Mouse (Mus musculus) Muller cell, postnatal 12 days (primary cell): Measurements from ENCODE around the gene Irgm1.
"Not testable (repeated sequence)": the region's sequence is repeated elsewhere in the genome, so short reads cannot be mapped to it uniquely, and the experiment has no call there.

ENCODE experiments used
- DNase-seq: peaks from one replicate; pipeline ENCODE4 v3.0.0-alpha.2; 2015; ENCODE audit errors: inconsistent ontology term

The Irgm1 gene

DNA sequence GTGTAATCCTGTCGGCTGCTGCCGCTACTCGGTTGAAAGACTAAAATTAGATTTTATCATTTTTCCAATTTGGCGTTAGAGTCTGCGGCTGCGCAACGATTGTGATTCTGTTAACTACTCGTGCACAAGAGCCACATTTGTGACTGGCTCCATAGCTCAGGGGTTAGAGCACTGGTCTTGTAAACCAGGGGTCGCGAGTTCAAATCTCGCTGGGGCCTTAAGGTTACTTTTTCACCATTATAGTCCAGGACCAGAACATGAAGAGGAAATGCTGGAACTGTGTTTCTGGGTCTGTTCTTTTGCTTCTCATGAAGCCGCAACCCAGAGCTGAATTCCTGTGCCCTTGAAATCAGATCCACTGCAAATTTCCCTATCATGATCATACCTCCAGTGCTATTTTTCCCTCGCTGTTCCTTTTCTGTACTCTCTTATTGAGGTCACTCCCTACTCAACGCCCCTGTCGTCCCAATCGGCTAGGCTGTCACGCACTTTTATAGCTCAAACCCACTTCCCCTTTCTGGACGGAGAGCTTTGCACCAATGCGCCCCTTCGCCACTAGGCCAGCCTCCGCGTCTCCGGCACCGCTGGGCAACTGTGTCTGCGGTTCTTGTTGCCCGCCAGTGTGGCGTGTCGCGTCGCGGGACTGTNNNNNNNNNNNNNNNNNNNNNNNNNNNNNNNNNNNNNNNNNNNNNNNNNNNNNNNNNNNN is 17.9 kb downstream of the Irgm1 start:
- DNase-seq, result peak; percentile 92

DNA sequence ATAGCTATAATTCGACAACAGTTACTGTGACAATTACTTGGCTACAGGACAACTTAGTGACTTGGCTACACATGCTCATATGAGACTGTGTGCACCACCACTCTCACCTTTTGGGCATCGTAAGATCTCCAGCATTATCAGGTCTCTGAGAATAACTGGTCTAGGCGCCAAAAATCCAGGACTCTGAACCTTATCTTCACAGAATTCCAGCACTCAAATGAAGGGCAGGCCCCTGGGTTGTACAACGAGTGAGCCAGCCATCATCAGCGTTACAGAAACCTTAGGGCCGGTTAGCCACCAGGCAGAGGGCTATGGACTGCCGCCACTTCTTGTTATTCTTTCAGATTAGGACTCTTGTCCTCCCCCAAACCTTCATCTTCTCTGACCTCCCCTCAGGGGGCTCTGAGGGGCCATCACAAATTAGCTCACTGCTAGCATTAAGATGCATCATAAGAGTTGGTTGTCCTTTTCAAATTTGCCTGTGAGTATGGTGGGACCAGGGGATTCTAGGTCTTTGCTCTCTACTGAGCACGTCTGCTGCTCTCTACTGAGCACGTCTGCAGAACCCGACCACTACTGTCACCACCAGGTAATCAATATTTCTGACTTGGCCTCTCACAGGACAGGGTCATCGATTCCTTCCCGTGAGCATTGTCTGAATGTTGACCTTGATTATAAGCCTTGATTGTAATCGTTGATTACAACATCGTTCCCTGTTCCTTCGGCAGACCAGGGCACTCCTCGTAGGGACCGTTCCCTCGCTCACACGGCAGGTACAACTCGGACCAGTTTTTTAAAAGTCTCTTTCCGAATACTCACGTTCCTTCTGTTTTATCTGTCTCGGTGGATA is 18.6 kb downstream of the Irgm1 start:
- DNase-seq, result no peak

DNA sequence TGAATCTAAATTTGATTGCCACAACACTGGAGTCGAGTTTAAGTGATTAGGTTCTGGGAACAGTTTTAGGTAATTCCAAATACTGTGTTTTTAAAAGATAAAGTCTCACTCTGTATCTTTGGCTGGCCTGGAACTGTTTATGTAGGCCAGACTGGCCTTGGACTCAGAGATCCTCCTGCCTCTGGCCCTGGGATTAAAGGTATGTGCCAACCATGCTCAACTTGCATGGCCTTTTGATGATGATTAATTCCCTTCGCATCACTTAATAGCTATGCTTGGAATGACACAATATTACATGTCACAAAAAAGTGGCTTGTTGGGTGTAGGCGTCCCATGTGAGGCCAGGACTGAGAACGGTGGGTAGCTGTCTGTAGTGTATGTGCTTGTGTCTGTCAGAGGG is 19.3 kb downstream of the Irgm1 start:
- peak; percentile 48 for DNase-seq

DNA sequence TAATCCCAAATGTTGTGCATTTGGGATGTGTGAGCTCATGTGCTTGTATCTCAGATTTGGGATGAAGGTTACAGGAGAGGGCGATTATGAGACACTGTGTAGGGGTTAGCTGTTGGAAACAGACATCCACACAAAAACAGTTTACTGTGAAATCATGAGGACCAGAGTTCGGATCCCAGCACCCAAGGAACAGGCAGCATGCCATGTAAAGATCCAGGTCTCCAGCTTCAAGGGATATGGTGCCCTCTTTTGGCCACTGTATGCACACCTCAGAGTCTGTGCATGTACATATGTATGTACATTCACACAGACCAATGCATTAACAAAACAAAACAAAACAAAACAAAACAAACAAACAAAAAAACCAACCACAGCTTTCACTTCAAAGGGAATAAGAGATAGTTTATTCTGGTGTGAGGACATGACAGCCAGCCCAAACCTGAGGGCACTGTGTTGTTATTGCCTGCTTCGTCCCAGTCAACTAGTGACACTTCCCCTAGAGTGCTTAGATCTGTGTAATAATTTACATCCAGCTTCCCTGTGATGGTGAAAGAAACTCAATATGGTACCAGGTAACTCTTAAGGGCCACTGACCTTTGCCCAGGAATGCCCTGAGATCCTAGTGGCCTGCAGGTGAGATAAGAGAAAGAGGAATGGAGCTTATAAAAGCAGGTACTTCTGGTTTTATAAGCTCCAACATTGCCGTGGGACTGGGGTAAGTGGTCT is 20.1 kb downstream of the Irgm1 start:
- no peak for DNase-seq

DNA sequence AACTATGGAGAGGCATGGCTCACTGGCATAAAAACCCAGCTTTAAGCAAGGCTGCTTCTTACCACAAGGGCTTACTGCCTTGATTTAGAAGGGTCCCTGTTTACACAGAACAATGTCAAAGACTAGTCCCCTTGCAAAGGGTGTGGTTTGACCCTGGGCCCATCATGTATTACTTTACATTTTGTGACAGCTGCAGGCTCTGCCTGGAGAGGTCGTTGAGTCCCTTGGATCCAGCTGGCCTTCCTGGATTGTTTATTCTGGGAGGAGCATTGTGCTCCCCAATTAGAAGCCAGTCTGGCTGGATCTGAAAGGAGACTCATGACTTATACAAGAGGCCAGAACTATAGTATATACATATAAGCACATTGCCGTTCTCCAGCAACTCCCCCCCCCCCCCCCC is 21.2 kb downstream of the Irgm1 start:
- no peak for DNase-seq

DNA sequence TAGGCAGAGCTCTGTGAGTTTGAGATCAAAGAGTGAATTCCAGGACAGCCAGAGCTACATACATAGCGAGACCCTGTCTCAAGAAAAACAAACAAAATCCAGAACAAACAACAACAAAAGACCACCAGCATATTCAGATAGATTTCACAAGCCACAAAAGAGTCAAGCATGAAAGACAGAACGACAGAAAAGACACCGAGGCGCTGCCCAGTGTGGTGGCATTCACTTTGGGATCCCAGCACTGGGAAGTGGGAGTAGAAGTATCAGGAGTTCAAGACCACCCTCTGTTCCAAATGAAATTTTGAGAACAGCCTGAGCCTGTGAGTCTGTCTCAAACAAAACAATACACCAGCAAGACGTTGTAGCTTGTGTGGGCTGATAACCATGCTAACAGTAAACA is 24.6 kb downstream of the Irgm1 start:
- DNase-seq, result no peak

DNA sequence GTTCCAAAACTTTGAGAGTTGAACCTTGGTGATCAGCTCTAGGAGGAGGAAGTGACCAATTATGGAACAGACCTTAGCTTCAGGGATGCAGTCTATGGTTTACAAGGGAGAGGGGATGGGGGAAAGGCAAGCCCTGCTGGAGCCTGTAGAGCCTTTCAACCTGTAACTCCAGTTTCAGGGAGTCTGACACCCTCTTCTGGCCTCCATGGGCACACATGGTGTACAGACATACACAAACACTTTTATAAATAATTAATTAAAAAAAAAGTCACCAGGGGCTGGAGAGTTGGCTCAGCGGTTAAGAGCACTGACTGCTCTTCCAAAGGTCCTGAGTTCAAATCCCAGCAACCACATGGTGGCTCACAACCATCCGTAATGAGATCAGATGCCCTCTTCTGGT is 25.1 kb downstream of the Irgm1 start:
- not testable (repeated sequence) for DNase-seq

DNA sequence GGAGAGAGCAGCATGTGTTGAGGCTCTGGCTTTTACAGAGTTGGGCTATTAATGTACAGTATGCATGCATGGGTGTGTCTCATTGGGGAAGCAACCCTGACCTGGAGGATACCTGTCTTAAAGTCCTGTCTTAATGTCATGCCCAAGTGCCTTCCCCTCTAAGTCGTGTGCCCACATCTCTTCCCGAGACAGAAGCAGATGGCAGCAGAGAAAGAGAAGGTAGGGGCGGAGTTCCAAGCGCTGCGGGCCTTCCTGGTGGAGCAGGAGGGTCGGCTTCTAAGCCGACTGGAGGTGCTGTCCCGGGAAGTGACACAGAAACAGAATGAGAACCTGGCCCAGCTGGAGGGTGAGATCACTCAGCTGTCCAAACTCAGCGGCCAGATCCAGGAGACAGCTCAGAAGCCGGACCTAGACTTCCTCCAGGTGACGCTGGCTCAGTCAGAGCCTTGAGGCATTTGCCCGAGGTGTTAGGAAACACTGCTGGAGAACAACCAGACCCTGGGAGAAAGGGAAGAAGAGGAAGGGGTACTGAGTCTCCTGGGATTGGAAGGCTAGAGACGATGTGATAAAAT is 26.2 kb downstream of the Irgm1 start:
- no peak for DNase-seq

DNA sequence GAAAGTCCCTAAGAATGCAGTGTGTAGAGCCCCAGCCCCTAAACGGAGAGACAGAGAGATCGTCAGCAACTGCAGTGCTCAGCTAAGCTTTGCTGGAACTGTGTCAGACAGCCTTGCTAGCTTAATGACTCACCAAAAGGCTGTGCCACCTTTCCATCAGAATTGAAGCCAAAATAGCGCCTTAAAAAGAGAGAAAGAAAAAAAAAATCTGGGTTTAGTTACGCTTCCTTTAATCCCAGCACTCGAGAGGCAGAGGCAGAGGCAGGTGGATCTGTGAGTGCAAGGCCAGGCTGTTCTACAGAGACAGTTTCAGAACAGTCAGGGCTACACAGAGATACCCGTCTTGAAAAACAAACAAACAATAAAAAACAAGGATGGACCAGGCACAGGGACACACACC is 27.2 kb downstream of the Irgm1 start:
- peak; percentile 17 for DNase-seq

DNA sequence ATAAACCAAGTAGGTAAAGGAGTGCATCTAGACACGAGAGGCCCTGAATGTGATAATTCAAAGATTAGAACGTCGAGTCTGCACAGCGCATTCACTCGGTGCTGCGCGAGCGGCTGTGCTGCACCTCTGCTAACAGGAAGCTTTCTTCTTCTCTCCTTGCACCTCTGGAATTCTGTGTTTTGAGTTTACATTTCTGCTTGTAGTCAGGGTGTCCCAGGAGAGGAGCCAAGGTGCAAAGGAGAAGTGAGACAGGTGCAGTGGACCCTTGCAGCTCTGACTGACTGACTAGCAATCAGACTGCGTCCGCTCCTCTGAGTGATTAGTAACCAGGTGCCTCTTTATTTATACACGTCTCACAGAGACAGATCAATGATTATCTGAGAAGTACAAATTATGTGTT is 28.3 kb downstream of the Irgm1 start:
- no peak for DNase-seq

DNA sequence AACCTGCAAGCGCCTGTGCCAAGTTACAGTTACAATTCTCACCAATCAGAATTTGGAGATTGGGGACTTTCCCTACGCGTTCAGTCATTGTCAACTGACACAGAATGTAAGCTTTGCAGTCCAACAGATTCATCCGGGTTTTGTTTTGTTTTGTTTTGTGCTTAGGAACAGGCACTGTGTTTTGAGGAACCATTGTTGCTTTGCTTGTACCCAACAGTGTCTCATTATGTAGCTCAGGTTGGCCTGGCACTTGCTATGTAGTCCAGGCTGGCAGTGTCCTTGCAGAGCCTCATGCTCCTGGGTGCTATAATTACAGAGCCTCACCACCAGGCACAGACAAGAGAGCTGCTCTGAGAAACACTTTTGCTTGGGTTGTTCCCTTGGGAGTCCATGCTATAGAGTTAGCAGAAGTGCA is 29.1 kb downstream of the Irgm1 start:
- no peak for DNase-seq

DNA sequence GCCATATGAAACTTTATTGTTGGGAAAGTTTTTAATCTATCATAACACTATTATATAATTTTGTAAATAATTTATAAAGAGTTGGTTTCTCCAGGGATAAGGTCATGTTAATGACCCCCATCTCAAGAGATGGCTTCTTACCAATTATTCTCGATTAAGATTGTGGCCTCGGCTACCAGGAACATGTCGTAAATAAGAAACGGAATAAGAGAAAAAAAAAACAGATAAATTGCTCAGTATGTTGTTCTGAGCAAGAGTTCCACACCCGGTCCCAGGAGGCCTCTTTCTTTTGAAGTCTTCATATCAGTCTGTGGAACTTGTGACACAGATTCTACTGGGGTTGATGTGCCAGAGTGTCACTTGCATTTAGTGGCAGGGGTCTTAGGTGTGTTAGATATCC is 30.3 kb downstream of the Irgm1 start:
- no peak for DNase-seq

DNA sequence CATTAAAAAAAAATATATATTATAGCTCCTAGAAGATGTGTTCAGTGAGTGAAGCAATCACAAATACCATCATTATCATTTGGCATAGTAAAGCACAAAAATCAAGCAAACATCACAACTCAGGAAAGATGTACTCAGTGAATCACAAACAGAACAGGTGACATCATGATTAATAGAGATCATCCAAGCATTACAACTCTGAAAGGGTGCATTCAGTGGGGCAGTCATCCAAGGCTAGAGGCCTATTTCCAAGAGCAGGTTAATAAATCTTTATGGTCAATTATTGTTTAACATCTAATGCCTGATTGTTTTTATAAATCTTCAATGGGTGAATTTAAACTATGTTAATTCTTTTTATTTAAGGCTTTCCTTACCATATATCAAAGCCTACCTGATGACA is 30.7 kb downstream of the Irgm1 start:
- DNase-seq, result no peak

DNA sequence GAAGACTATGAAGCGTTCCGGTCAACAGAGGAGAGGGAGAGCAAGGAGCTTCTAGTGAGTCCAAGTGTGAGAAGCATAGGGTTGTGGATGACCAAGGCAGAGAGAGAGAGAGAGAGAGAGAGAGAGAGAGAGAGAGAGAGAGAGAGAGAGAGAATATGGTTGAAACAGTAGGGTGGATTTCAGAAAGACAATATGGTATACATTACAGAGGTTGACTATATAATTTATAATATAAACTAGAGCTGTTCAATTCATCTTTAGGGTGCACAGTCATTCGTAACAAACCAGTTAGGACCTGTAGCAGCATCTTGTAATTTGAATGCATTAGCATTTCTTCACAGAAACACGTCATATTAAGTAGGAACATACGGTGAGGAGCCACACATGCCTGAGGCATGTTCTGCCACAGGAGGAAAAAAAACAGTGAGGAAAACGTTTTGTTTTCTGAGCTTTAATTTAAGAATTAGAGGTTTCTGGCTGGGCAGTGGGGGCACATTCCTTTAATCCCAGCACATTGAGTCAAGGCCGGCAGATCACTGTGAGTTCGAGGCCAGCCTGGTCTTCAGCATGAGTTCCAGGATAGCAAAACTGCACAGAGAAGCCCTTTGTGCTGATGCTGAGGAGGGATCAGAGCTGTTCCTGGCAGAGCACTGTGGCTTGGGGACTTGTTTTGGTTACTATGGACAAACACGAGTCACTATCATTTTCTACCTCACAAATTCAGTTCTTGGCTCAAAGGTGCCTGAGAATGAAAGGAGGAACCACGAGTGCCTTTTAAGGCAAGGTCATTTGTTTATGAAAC is 32.4 kb downstream of the Irgm1 start:
- DNase-seq, result no peak

DNA sequence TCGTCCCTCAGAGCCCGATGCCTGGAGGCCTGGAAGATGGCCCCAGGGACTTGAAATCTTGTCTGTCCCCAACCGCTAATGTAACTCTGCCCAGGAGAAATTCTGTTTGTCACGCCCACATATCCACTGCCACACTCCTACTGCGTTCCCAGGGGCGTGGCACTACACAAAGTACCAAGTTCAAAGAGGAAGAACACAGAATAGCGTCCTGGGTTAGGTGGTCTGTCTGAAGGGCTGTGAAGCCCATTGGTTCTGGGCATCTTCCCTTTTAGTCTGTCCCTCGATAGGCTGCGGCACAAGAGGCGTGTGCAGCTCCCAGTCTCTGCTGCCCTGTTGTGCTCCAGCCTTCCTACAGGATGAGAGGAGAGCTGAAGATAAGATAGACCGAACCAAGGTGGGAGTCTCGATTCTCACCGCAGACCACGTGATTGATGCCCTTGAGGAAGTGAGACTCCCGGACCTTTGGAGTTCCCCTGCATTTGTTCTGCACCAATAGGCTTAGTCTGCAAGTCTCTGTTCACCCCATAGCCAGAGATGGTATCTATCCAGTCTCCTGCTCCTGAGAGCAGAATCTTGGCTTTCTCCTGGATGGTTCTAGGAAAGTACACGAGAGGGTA is 33.2 kb downstream of the Irgm1 start:
- peak; percentile 60 for DNase-seq

DNA sequence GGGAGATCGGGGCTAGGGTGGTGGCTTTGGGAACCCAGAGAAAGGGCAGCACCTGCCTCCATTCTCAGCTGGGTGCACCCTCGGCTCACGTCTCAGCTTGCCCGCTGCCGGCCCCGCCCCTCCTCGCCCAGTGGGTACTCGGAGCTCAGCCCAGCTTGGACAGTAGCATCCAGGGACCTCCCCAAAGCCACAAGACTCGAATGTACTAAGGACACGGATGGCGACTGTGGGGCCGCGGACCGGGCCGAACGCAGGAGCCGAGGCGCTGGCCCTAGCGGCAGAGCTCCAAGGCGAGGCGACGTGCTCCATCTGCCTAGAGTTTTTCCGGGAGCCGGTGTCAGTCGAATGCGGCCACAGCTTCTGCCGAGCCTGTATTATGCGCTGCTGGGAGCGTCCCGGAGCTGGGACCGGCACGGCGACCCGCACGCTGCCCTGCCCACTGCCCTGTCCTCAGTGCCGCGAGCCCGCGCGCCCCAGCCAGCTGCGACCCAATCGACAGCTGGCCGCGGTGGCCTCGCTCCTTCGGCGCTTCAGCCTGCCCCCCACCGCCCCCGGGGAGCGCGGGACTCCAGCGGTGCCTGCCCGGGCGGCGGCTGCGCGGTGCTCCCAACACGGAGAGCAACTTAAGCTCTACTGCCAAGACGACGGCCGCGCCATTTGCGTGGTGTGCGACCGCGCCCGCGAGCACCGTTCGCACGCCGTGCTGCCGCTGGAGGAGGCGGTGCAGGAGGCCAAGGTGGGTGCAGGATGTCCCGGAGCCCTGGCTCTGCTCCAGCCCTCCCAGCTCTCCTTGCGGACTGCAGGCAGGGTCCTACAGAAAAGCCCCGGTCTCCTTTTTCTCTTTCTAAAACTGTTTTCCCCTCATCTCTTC is 33.9 kb downstream of the Irgm1 start:
- peak; percentile 83 for DNase-seq

DNA sequence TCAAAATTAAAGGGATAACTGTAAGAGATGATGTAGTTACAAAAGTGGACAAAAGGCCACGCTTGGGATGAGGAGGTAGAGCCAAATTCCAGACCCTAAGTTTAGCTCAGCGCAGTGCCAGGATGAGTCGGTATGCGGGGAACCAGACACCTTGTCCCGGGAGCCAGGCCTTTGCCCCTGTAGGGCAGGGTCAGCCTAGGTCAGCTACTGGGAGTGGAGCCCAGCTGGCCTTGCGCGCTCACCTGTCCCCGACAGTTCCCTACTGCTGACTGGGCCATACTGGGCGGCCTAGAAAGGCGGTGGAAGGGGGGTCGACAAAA is 34.5 kb downstream of the Irgm1 start:
- no peak for DNase-seq

DNA sequence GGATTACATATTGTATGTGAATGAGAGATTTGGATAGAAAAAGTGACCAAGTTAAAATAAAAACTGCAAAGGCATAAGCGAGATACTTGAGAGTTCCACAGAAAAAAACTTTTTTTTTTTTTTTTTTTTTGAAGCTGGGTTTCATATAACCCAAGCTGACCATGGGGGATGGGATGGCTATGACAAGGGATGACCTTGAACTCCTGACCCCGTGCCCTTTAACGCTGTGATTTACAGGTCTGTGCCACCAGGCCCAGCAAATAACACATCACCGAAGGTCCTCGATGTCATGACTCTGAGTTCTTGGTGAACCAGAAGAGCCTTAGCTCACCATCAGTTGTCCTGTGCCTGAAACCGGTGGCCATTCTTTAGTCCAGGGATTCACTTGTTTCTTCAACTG is 35.6 kb downstream of the Irgm1 start:
- DNase-seq, result no peak

DNA sequence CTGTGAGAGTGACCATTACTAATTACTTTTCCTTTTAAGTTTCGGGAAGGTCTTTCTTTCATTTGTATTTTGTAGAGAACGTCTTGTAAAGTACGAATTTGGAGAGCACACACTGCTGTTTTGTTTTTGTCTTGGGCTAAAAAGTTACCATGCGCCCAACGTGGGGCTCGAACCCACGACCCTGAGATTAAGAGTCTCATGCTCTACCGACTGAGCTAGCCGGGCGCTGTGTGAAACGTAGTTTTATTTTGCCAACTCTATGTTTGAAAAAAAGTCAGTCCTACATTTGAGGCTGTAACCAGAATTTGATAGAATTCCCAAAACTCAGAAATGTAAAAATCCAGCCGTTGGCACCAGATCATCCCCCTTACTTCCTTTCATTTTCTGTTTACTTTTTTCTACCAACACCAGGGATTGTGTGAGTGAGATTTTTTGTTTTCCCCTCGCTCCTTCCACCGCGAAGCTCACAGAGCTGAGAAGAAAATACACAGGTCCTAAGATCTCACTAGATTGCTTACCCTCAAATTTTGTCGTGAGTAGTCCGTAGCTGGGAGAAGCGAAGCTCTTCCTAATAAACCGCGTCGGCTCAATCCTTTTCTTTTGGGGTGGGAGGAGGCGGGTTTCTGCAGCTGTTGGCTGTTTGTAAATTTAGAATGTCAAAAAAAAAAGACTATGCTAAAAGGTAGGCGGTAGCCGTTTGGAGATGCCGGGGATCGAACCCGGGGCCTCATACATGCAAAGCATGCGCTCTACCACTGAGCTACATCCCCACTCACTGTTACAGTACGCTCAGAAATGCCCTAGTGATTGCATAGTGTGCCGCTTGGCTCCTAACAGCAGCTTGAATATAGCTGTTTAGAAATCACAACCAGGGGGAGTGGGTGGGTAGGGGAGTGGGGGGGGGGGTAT is 37.5 kb downstream of the Irgm1 start:
- DNase-seq, result peak; percentile 94
